Comparison of ENCODE assay signal across 9 mouse cellular contexts in the genomic region with DNA sequence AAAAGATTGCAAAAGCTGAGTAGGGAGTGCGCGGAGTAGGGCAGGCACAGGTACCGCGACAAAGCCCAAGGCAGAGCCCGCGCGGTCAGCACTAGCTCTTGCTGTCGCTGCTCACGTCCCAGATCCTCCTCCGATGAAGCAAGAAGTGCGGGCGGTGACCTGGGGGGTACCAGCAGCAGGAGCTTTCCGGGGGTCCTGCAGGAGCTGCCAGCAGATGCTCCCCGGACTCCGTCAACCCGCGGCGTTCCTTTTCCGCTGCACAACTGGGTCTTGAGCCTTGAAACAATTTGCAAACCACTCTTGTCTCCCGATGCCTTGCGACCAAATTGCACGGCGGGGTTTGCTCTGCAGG. TPM values are rescaled to one million over a fixed set of nuclear protein-coding genes. Genes with fewer than 3 reads are reported as not detected.
DNase-seq lines count a peak whose midpoint lies in the region; ATAC-seq and TF ChIP-seq lines count a peak whose summit lies in the region.
"Had no signal": no experiment of that assay in that cellular context is flagged by ENCODE, and none has a peak within 500 bp of the region (broad histone marks: within the 10 kb centered on the region; RNA-seq: fewer than 3 reads in every experiment).

No protein-coding gene starts in this region.

- no peak for TF ChIP-seq EP300 in MEL (IDR thresholded peaks at IDR 0.05; ENCODE audit: low read depth in 1 of 2, low read length in 2 of 2)

- WGBS in forebrain, embryonic 12.5 days = under 1% methylated on average over 23 of the region's 23 CpGs
- WGBS in hindbrain, embryonic 14.5 days = under 1% methylated on average over 23 of the region's 23 CpGs
- under 1% methylated on average over 23 of the region's 23 CpGs for WGBS in lung, embryonic 15.5 days

- peaks cover 0 to 6% of the 10 kb centered on the region in 2 experiments; a peak in 2 of 4 replicates for H3K36me3 ChIP-seq in MEL (ENCODE audit: control insufficient read depth in 1 of 2, insufficient read depth in 2 of 2, low read length in 2 of 2)
- H3K36me3 ChIP-seq in forebrain, embryonic 12.5 days (replicated peaks) = no peaks in the 10 kb centered on the region
- H3K36me3 ChIP-seq in hindbrain, embryonic 14.5 days (replicated peaks; ENCODE audit: control insufficient read depth, insufficient read depth) = no peaks in the 10 kb centered on the region
- no peaks in the 10 kb centered on the region for H3K36me3 ChIP-seq in lung, embryonic 15.5 days
- H3K36me3 ChIP-seq: G1E had no signal

- TF ChIP-seq CTCF in MEL (IDR thresholded peaks at IDR 0.05 in 2 of 3, conservative IDR thresholded peaks at IDR 0.05 in 1 of 3; ENCODE audit: control insufficient read depth in 1 of 3, insufficient read depth in 1 of 3, low read depth in 2 of 3, low read length in 3 of 3, poor library complexity in 1 of 3, severe bottlenecking in 1 of 3) = no peak

- TF ChIP-seq POLR2A in MEL (IDR thresholded peaks at IDR 0.05; ENCODE audit: control insufficient read depth in 1 of 2, insufficient read depth in 1 of 2, low read depth in 1 of 2, low read length in 2 of 2, poor library complexity in 1 of 2) = peak in 1 of 2 experiments; percentile 38; a peak in 1 of 4 replicates

- peaks cover 48% of the 10 kb centered on the region for H3K79me2 ChIP-seq in MEL (ENCODE audit: control insufficient read depth, insufficient read depth, low read length, poor library complexity)

- peak; percentile 14; the same call in 1 of the 2 replicates for ATAC-seq in frontal cortex, adult (ENCODE audit: low TSS enrichment)
- ATAC-seq in forebrain, embryonic 12.5 days (ENCODE audit: low FRiP score) = peak; percentile 28
- peak; percentile 22 for ATAC-seq in hindbrain, embryonic 14.5 days (ENCODE audit: low FRiP score)
- ATAC-seq in lung, embryonic 15.5 days (ENCODE audit: borderline replicate concordance, extremely low read depth, low FRiP score, low TSS enrichment) = peak; percentile 47; the same call in 1 of the 2 replicates

- H3K4me3 ChIP-seq in MEL (ENCODE audit: control insufficient read depth in 1 of 2, insufficient read depth in 1 of 2, low read depth in 2 of 2, low read length in 2 of 2) = peak overlapping the region; percentile 97 to 98
- H3K4me3 ChIP-seq in forebrain, embryonic 12.5 days (replicated peaks) = peak overlapping the region; percentile 71
- peak overlapping the region; percentile 98 for H3K4me3 ChIP-seq in hindbrain, embryonic 14.5 days (replicated peaks; ENCODE audit: low read length)
- H3K4me3 ChIP-seq in lung, embryonic 15.5 days = peak overlapping the region; percentile 69

- peak overlapping the region; percentile 64 for H3K4me2 ChIP-seq in forebrain, embryonic 12.5 days
- peak overlapping the region; percentile 90 for H3K4me2 ChIP-seq in hindbrain, embryonic 14.5 days (replicated peaks)
- H3K4me2 ChIP-seq in lung, embryonic 15.5 days = peak overlapping the region; percentile 95

- peaks cover 0 to 9% of the 10 kb centered on the region in 2 experiments; a peak in 3 of 4 replicates for H3K4me1 ChIP-seq in MEL (ENCODE audit: control insufficient read depth in 1 of 2, insufficient read depth in 2 of 2, low read length in 2 of 2)
- H3K4me1 ChIP-seq in forebrain, embryonic 12.5 days = peaks cover 30% of the 10 kb centered on the region
- H3K4me1 ChIP-seq in hindbrain, embryonic 14.5 days (replicated peaks; ENCODE audit: control insufficient read depth, insufficient read depth, low read length) = peaks cover 11% of the 10 kb centered on the region
- peaks cover 26% of the 10 kb centered on the region for H3K4me1 ChIP-seq in lung, embryonic 15.5 days

- peak overlapping the region; percentile 61 for H3K27ac ChIP-seq in MEL (ENCODE audit: control insufficient read depth, low read depth, low read length)
- H3K27ac ChIP-seq in forebrain, embryonic 12.5 days = peak overlapping the region; percentile 94
- peak overlapping the region; percentile 98 for H3K27ac ChIP-seq in hindbrain, embryonic 14.5 days
- peak overlapping the region; percentile 87 for H3K27ac ChIP-seq in lung, embryonic 15.5 days

- H3K9me3 ChIP-seq in MEL (replicated peaks; ENCODE audit: insufficient read depth, low read length) = no peaks in the 10 kb centered on the region
- no peaks in the 10 kb centered on the region for H3K9me3 ChIP-seq in forebrain, embryonic 12.5 days
- no peaks in the 10 kb centered on the region for H3K9me3 ChIP-seq in hindbrain, embryonic 14.5 days (ENCODE audit: control insufficient read depth, low read length)
- H3K9me3 ChIP-seq in lung, embryonic 15.5 days = no peaks in the 10 kb centered on the region

- H3K9ac ChIP-seq in MEL (ENCODE audit: control insufficient read depth, low read depth, low read length, poor library complexity, severe bottlenecking) = peak overlapping the region; percentile 95
- peak overlapping the region; percentile 95 for H3K9ac ChIP-seq in forebrain, embryonic 12.5 days
- peak overlapping the region; percentile 100 for H3K9ac ChIP-seq in hindbrain, embryonic 14.5 days
- peak overlapping the region; percentile 80 for H3K9ac ChIP-seq in lung, embryonic 15.5 days

- no peak for DNase-seq in frontal cortex, postnatal 14 days (ENCODE audit: low spot score in 2 of 2)
- DNase-seq in MEL (ENCODE audit: low read depth, low spot score) = no peak
- DNase-seq in hindbrain, embryonic 14.5 days (ENCODE audit: low spot score) = no peak
- peak; percentile 55 for DNase-seq in right cerebral cortex, adult 18-20 months
- DNase-seq in urinary bladder, postnatal 25 days (ENCODE audit: low spot score) = peak; percentile 23

- no peaks in the 10 kb centered on the region for H3K27me3 ChIP-seq in MEL (ENCODE audit: control insufficient read depth in 1 of 2, insufficient read depth in 2 of 2, low read length in 2 of 2)
- no peaks in the 10 kb centered on the region for H3K27me3 ChIP-seq in forebrain, embryonic 12.5 days
- H3K27me3 ChIP-seq in hindbrain, embryonic 14.5 days (ENCODE audit: control insufficient read depth, insufficient read depth, low read length) = no peaks in the 10 kb centered on the region
- no peaks in the 10 kb centered on the region for H3K27me3 ChIP-seq in lung, embryonic 15.5 days

- no peak for TF ChIP-seq RAD21 in MEL (IDR thresholded peaks at IDR 0.05; ENCODE audit: low read depth, low read length)

TF ChIP-seq in MEL, 35 proteins besides CTCF, POLR2A, EP300 and RAD21:
- TF ChIP-seq NRF1 (IDR thresholded peaks at IDR 0.05; ENCODE audit: insufficient read depth, low read depth, low read length, poor library complexity, severe bottlenecking) = no peak
- TF ChIP-seq ELF1 (IDR thresholded peaks at IDR 0.05; ENCODE audit: low read depth, low read length) = no peak
- TF ChIP-seq E2F4 (IDR thresholded peaks at IDR 0.05; ENCODE audit: borderline replicate concordance, low read depth, low read length) = no peak
- TF ChIP-seq RCOR1 (IDR thresholded peaks at IDR 0.05; ENCODE audit: low read depth, low read length) = no peak
- no peak for TF ChIP-seq NELFE (IDR thresholded peaks at IDR 0.05; ENCODE audit: low read depth, low read length)
- no peak for TF ChIP-seq MAFK (IDR thresholded peaks at IDR 0.05; ENCODE audit: borderline replicate concordance, low read depth, low read length)
- no peak; the same call in 1 of the 2 replicates for TF ChIP-seq TBP (IDR thresholded peaks at IDR 0.05; ENCODE audit: low read depth, low read length)
- TF ChIP-seq GATA1 (IDR thresholded peaks at IDR 0.05; ENCODE audit: low read depth, low read length) = no peak
TF ChIP-seq in MEL: peak in this region for 0.

RNA-seq across cellular contexts. Expression of a gene that starts 0.5 kb away (rescaled TPM):
- total RNA-seq in MEL (2012; rRNA removed) = 42.1 and 53.8 TPM in 2 replicates
- polyA plus RNA-seq in MEL (2012; ENCODE audit: insufficient read depth in 1 of 2, insufficient read length in 2 of 2, low read depth in 1 of 2, low replicate concordance in 2 of 2, missing spikeins in 1 of 2) = 10 to 100 TPM; 20.1 to 80.6 TPM
- 81.1 and 92.2 TPM in 2 replicates for polyA plus RNA-seq in forebrain, embryonic 12.5 days (2016; fragmentation: Nextera tagmentation; extraction: Ambion mirVana)
- 150 and 174 TPM in 2 replicates for polyA plus RNA-seq in hindbrain, embryonic 14.5 days (2014; fragmentation: Nextera tagmentation; extraction: Ambion mirVana)
- 24.1 and 24.8 TPM in 2 replicates for polyA plus RNA-seq in lung, embryonic 15.5 days (2015; fragmentation: Nextera tagmentation; extraction: Ambion mirVana)
- polyA plus RNA-seq: G1E had no signal

Comparison
In these comparisons a context has a peak if more than half of its experiments do, and no peak if none do; other contexts are left out.
1. DNase-seq: peak in right cerebral cortex, adult 18-20 months (single experiment) and urinary bladder, postnatal 25 days (single experiment); none in frontal cortex, postnatal 14 days (0 of 2), MEL (single experiment) and hindbrain, embryonic 14.5 days (single experiment).
2. Peak in every context shown above with its lines, with median percentiles within 50 percentile points of each other: ATAC-seq, H3K27ac ChIP-seq, H3K4me3 ChIP-seq, H3K9ac ChIP-seq and H3K4me2 ChIP-seq.